Mouse (Mus musculus): ENCODE measurements around the gene Tmem104. TPM values are rescaled to one million over a fixed set of nuclear protein-coding genes. Genes with fewer than 3 reads are reported as not detected.

Tmem104 gene
- polyA plus RNA-seq, 1 experiment from 2014 or later, result 9.3 TPM

- Histone ChIP-seq H3K9ac (no peak overlapping the region), H3K27ac (no peak overlapping the region), H3K9me3 (no peaks in the 10 kb centered on the region), H3K4me3 (replicated peaks) (no peak overlapping the region), H3K4me1 (replicated peaks) (no peaks in the 10 kb centered on the region), H3K4me2 (replicated peaks) (no peak overlapping the region), H3K36me3 (0 out of 2 replicates have a peak, but pooled peaks cover 2% of the 10 kb centered on the region), H3K27me3 (replicated peaks) (peaks cover 17% of the 10 kb centered on the region)
- 78% methylated on average over 3 of the region's 3 CpGs for WGBS
- no peak for ATAC-seq
Measured at GRCm38 (mm10) chr11:115242746-115243145, 55.5 kb downstream of the Tmem104 start.

- H3K4me1 ChIP-seq (replicated peaks), result no peaks in the 10 kb centered on the region
- H3K27me3 ChIP-seq (replicated peaks), result peaks cover 27% of the 10 kb centered on the region
- H3K4me2 ChIP-seq (replicated peaks), result no peak overlapping the region
- no peaks in the 10 kb centered on the region for H3K9me3 ChIP-seq
- H3K4me3 ChIP-seq (replicated peaks), result no peak overlapping the region
- no peak overlapping the region for H3K27ac ChIP-seq
- ATAC-seq, result no peak
- no peak overlapping the region for H3K9ac ChIP-seq
- H3K36me3 ChIP-seq, result 0 out of 2 replicates have a peak, but pooled peaks cover 2% of the 10 kb centered on the region
- WGBS, result 91% methylated on average over 12 of the region's 12 CpGs
Measured at GRCm38 (mm10) chr11:115243783-115244182, 56.5 kb downstream of the Tmem104 start.

GRCm38 (mm10) chr11:115244840-115245239 is 57.6 kb downstream of the Tmem104 start:
- 0 out of 2 replicates have a peak, but pooled peaks cover 2% of the 10 kb centered on the region for H3K36me3 ChIP-seq
- 90% methylated on average over 8 of the region's 8 CpGs for WGBS
- peaks cover 2% of the 10 kb centered on the region; the same call in 1 of the 2 replicates for H3K4me1 ChIP-seq (replicated peaks)

GRCm38 (mm10) chr11:115246386-115246785 is 59.1 kb downstream of the Tmem104 start:
- H3K4me2 ChIP-seq (replicated peaks), result no peak overlapping the region
- 72% methylated on average over 8 of the region's 8 CpGs for WGBS
- H3K27me3 ChIP-seq (replicated peaks), result peaks cover 51% of the 10 kb centered on the region
- no peak overlapping the region for H3K9ac ChIP-seq
- 0 out of 2 replicates have a peak, but pooled peaks cover 2% of the 10 kb centered on the region for H3K36me3 ChIP-seq
- H3K4me3 ChIP-seq (replicated peaks), result no peak overlapping the region
- peaks cover 10% of the 10 kb centered on the region for H3K4me1 ChIP-seq (replicated peaks)
- no peak for ATAC-seq
- no peak overlapping the region for H3K27ac ChIP-seq
- H3K9me3 ChIP-seq, result no peaks in the 10 kb centered on the region

More at GRCm38 (mm10) chr11:115244840-115245239, 57.6 kb downstream of the Tmem104 start:
- Histone ChIP-seq H3K9me3 (no peaks in the 10 kb centered on the region), H3K4me2 (replicated peaks) (no peak overlapping the region), H3K4me3 (replicated peaks) (no peak overlapping the region), H3K9ac (no peak overlapping the region), H3K27me3 (replicated peaks) (peaks cover 38% of the 10 kb centered on the region), H3K27ac (no peak overlapping the region)
- ATAC-seq, result no peak; the same call in 1 of the 2 replicates

- Histone ChIP-seq H3K4me3 (replicated peaks) (no peak overlapping the region), H3K36me3 (0 out of 2 replicates have a peak, but pooled peaks cover 2% of the 10 kb centered on the region), H3K9ac (no peak overlapping the region), H3K4me2 (replicated peaks) (no peak overlapping the region), H3K27ac (no peak overlapping the region), H3K4me1 (replicated peaks) (peaks cover 10% of the 10 kb centered on the region), H3K27me3 (replicated peaks) (peaks cover 57% of the 10 kb centered on the region), H3K9me3 (no peaks in the 10 kb centered on the region)
- 25% methylated on average over 3 of the region's 3 CpGs for WGBS
- ATAC-seq, result no peak
Measured at GRCm38 (mm10) chr11:115247240-115247639, 60.0 kb downstream of the Tmem104 start.

- Histone ChIP-seq H3K4me2 (replicated peaks) (no peak overlapping the region), H3K4me3 (replicated peaks) (no peak overlapping the region), H3K36me3 (0 out of 2 replicates have a peak, but pooled peaks cover 2% of the 10 kb centered on the region), H3K27ac (no peak overlapping the region), H3K9ac (no peak overlapping the region), H3K9me3 (no peaks in the 10 kb centered on the region), H3K27me3 (replicated peaks) (peaks cover 62% of the 10 kb centered on the region), H3K4me1 (replicated peaks) (peaks cover 10% of the 10 kb centered on the region)
- WGBS, result 69% methylated on average over 6 of the region's 6 CpGs
- ATAC-seq, result no peak
Measured at GRCm38 (mm10) chr11:115247945-115248344, 60.7 kb downstream of the Tmem104 start.

GRCm38 (mm10) chr11:115249721-115250404 is 62.6 kb downstream of the Tmem104 start:
- ATAC-seq, result no peak

GRCm38 (mm10) chr11:115250405-115251090 is 63.3 kb downstream of the Tmem104 start:
- Histone ChIP-seq H3K4me2 (replicated peaks) (peak overlapping the region; percentile 85), H3K27me3 (replicated peaks) (peaks cover 69% of the 10 kb centered on the region), H3K27ac (no peak overlapping the region), H3K9ac (peak overlapping the region; percentile 8; the same call in 1 of the 2 replicates), H3K4me1 (replicated peaks) (peaks cover 10% of the 10 kb centered on the region), H3K36me3 (no peaks in the 10 kb centered on the region), H3K9me3 (no peaks in the 10 kb centered on the region), H3K4me3 (replicated peaks) (peak overlapping the region; percentile 43)
- no peak for ATAC-seq
- WGBS, result 3% methylated on average over 36 of the region's 36 CpGs

More at GRCm38 (mm10) chr11:115249721-115250404, 62.6 kb downstream of the Tmem104 start:
- Histone ChIP-seq H3K9ac (peak overlapping the region; percentile 8; the same call in 1 of the 2 replicates), H3K4me2 (replicated peaks) (peak overlapping the region; percentile 85), H3K27ac (no peak overlapping the region), H3K27me3 (replicated peaks) (peaks cover 68% of the 10 kb centered on the region), H3K4me1 (replicated peaks) (peaks cover 10% of the 10 kb centered on the region), H3K9me3 (no peaks in the 10 kb centered on the region), H3K4me3 (replicated peaks) (peak overlapping the region; percentile 43), H3K36me3 (0 out of 2 replicates have a peak, but pooled peaks cover under 1% of the 10 kb centered on the region)
- 2% methylated on average over 59 of the region's 63 CpGs for WGBS

- Histone ChIP-seq H3K27me3 (replicated peaks) (peaks cover 75% of the 10 kb centered on the region), H3K4me2 (replicated peaks) (no peak overlapping the region), H3K9me3 (no peaks in the 10 kb centered on the region), H3K4me3 (replicated peaks) (no peak overlapping the region), H3K4me1 (replicated peaks) (peaks cover 10% of the 10 kb centered on the region), H3K36me3 (no peaks in the 10 kb centered on the region), H3K27ac (no peak overlapping the region), H3K9ac (no peak overlapping the region)
- no peak for ATAC-seq
- 60% methylated on average over 3 of the region's 3 CpGs for WGBS
Measured at GRCm38 (mm10) chr11:115251258-115251657, 64.0 kb downstream of the Tmem104 start.

GRCm38 (mm10) chr11:115257775-115258510 is 70.7 kb downstream of the Tmem104 start:
- ATAC-seq, result peak; percentile 80
- WGBS, result 17% methylated on average over 59 of the region's 59 CpGs

GRCm38 (mm10) chr11:115259134-115259533 is 71.8 kb downstream of the Tmem104 start:
- H3K27me3 ChIP-seq (replicated peaks), result peaks cover 70% of the 10 kb centered on the region
- no peak overlapping the region for H3K4me2 ChIP-seq (replicated peaks)
- H3K4me1 ChIP-seq (replicated peaks), result 0 out of 2 replicates have a peak, but pooled peaks cover 5% of the 10 kb centered on the region
- WGBS, result 22% methylated on average over 4 of the region's 4 CpGs
- no peak overlapping the region for H3K4me3 ChIP-seq (replicated peaks)
- no peak overlapping the region for H3K9ac ChIP-seq
- ATAC-seq, result no peak
- no peaks in the 10 kb centered on the region for H3K9me3 ChIP-seq
- H3K36me3 ChIP-seq, result no peaks in the 10 kb centered on the region
- H3K27ac ChIP-seq, result no peak overlapping the region

More at GRCm38 (mm10) chr11:115257775-115258510, 70.7 kb downstream of the Tmem104 start:
- H3K4me2 ChIP-seq (replicated peaks), result peak overlapping the region; percentile 46
- no peak overlapping the region for H3K27ac ChIP-seq
- H3K27me3 ChIP-seq (replicated peaks), result peaks cover 65% of the 10 kb centered on the region
- 0 out of 2 replicates have a peak, but pooled peaks cover 5% of the 10 kb centered on the region for H3K4me1 ChIP-seq (replicated peaks)
- no peak overlapping the region for H3K9ac ChIP-seq
- H3K36me3 ChIP-seq, result no peaks in the 10 kb centered on the region
- H3K4me3 ChIP-seq (replicated peaks), result peak overlapping the region; percentile 13
- H3K9me3 ChIP-seq, result no peaks in the 10 kb centered on the region

- Histone ChIP-seq H3K9me3 (no peaks in the 10 kb centered on the region), H3K27me3 (replicated peaks) (peaks cover 92% of the 10 kb centered on the region), H3K27ac (no peak overlapping the region), H3K36me3 (no peaks in the 10 kb centered on the region), H3K9ac (no peak overlapping the region), H3K4me3 (replicated peaks) (no peak overlapping the region), H3K4me2 (replicated peaks) (no peak overlapping the region), H3K4me1 (replicated peaks) (peaks cover 21% of the 10 kb centered on the region)
- 76% methylated on average over 11 of the region's 11 CpGs for WGBS
- ATAC-seq, result no peak
Measured at GRCm38 (mm10) chr11:115262954-115263353, 75.7 kb downstream of the Tmem104 start.

Data from intestine, embryonic 15.5 days (tissue).